Mouse (Mus musculus) heart, adult 2 months (tissue): ENCODE results near the gene Grap. TPM values are rescaled to one million over a fixed set of nuclear protein-coding genes. Genes with fewer than 3 reads are reported as not detected.

Experiments
- DNase-seq, 2 experiments: peaks; one replicate each; pipeline ENCODE4 v3.0.0; 2021
- H3K27ac ChIP-seq: fragments of 200-600 bp; 2 replicates; pipeline ENCODE4 v1.8.1; 2022
- H3K27me3 ChIP-seq: fragments of 200-500 bp; 2 replicates; pipeline ENCODE4 v1.6.1; 2012; ENCODE audit warnings: mild to moderate bottlenecking, low read length, inconsistent platforms, mixed read lengths; ENCODE audit not compliant: control insufficient read depth, insufficient read depth
- H3K36me3 ChIP-seq: fragments of 200-500 bp; 2 replicates; pipeline ENCODE4 v1.6.1; 2012; ENCODE audit warnings: low read length, inconsistent platforms; ENCODE audit not compliant: control insufficient read depth, insufficient read depth
- H3K4me1 ChIP-seq: fragments of 200-500 bp; 2 replicates; pipeline ENCODE4 v1.6.1; 2011; ENCODE audit warnings: low read length; ENCODE audit not compliant: control insufficient read depth, insufficient read depth
- H3K4me3 ChIP-seq: fragments of 200-600 bp; 2 replicates; pipeline ENCODE4 v1.8.1; 2022
- H3K79me2 ChIP-seq: fragments of 200-500 bp; replicated peaks from 2 replicates; pipeline ENCODE4 v1.6.1; 2012; ENCODE audit warnings: mild to moderate bottlenecking, inconsistent platforms, low read length, moderate library complexity, mixed read lengths; ENCODE audit not compliant: control insufficient read depth, insufficient read depth
- H3K9ac ChIP-seq: fragments of 200-500 bp; 2 replicates; pipeline ENCODE4 v1.6.1; 2012; ENCODE audit warnings: low read depth, mild to moderate bottlenecking, control low read depth, inconsistent platforms, low read length, mixed read lengths
- CTCF ChIP-seq: fragments of 200-600 bp; IDR thresholded peaks from 2 replicates; pipeline ENCODE4 v1.8.1; 2022; ENCODE audit warnings: antibody characterized with exemption, mild to moderate bottlenecking, moderate library complexity
- EP300 ChIP-seq: fragments of 200-500 bp; IDR thresholded peaks from 2 replicates; pipeline ENCODE4 v1.6.1; 2011; ENCODE audit warnings: low read depth, low read length, control low read depth; ENCODE audit not compliant: insufficient read depth
- POLR2A ChIP-seq: fragments of 200-500 bp; IDR thresholded peaks from 2 replicates; pipeline ENCODE4 v1.6.1; 2011; ENCODE audit warnings: mild to moderate bottlenecking, low read depth, low read length, control low read depth; ENCODE audit not compliant: insufficient read depth
- WGBS: fragments of 180-500 bp; shearing (Covaris S2); methylation state at CpG from one replicate; pipeline ENCODE4 v1.1.7; 2018; 5-methylcytosine and 5-hydroxymethylcytosine counted together
- intact Hi-C: fragments of 180-260 bp; cut with DNase I; formaldehyde crosslinking; loops from one replicate; pipeline ENCODE4 v1.15.1; 2025
- polyA plus RNA-seq: library from polyadenylated mRNA; depleted of rRNA; stranded (reverse); fragments of >200 nt; gene quantifications from 2 replicates; pipeline ENCODE4 v1.2.3, GENCODE M21; 2012
- total RNA-seq, 2 experiments: library from RNA; stranded (reverse); gene quantifications; 2 replicates each; pipeline ENCODE4 v1.2.3; 2021

Grap gene
- total and polyA plus RNA-seq, 3 experiments: 10.5 to 11.3 (median 10.6) TPM

- H3K4me3 ChIP-seq: no peak overlapping the region
- DNase-seq: no peak
- H3K9ac ChIP-seq: no peak overlapping the region
- H3K79me2 ChIP-seq: no peaks in the 10 kb centered on the region
- no peaks in the 10 kb centered on the region for H3K36me3 ChIP-seq
- TF ChIP-seq POLR2A (no peak), EP300 (no peak), CTCF (no peak)
- no peak overlapping the region for H3K27ac ChIP-seq
- no peaks in the 10 kb centered on the region for H3K27me3 ChIP-seq
- intact Hi-C loops: no loop called here
- 80% methylated on average over 7 of the region's 7 CpGs for WGBS
- peaks cover 6% of the 10 kb centered on the region for H3K4me1 ChIP-seq
Measured at GRCm38 (mm10) chr11:61642106-61642505, 11.0 kb upstream of the Grap start.

GRCm38 (mm10) chr11:61643184-61643961, 9.7 kb upstream of the Grap start:
- TF ChIP-seq POLR2A (no peak), EP300 (no peak), CTCF (no peak)
- H3K36me3 ChIP-seq: no peaks in the 10 kb centered on the region
- no peak for DNase-seq
- no peak overlapping the region for H3K9ac ChIP-seq
- 68% methylated on average over 5 of the region's 5 CpGs for WGBS
- H3K79me2 ChIP-seq: no peaks in the 10 kb centered on the region
- H3K27me3 ChIP-seq: no peaks in the 10 kb centered on the region
- peaks cover 9% of the 10 kb centered on the region for H3K4me1 ChIP-seq
- peak overlapping the region; percentile 58; the same call in 1 of the 2 replicates for H3K27ac ChIP-seq
- intact Hi-C loops: no loop called here
- no peak overlapping the region for H3K4me3 ChIP-seq

GRCm38 (mm10) chr11:61644576-61645326, 8.3 kb upstream of the Grap start:
- Histone ChIP-seq H3K27me3 (no peaks in the 10 kb centered on the region), H3K9ac (no peak overlapping the region), H3K4me1 (peaks cover 10% of the 10 kb centered on the region), H3K79me2 (no peaks in the 10 kb centered on the region), H3K27ac (peak overlapping the region; percentile 58), H3K36me3 (no peaks in the 10 kb centered on the region), H3K4me3 (no peak overlapping the region)
- DNase-seq: peak in 1 of 2 experiments; percentile 33
- TF ChIP-seq CTCF (no peak), EP300 (0 out of 2 replicates have a peak, but pooled peaks have one; percentile 21)
- intact Hi-C loops: no loop called here
- WGBS: 35% methylated on average over 11 of the region's 11 CpGs

GRCm38 (mm10) chr11:61645357-61645857, 7.7 kb upstream of the Grap start:
- TF ChIP-seq EP300 (no peak), POLR2A (no peak), CTCF (no peak)
- Histone ChIP-seq H3K27ac (peak overlapping the region; percentile 58), H3K36me3 (no peaks in the 10 kb centered on the region), H3K4me3 (no peak overlapping the region), H3K79me2 (no peaks in the 10 kb centered on the region), H3K27me3 (no peaks in the 10 kb centered on the region), H3K9ac (no peak overlapping the region), H3K4me1 (peaks cover 10% of the 10 kb centered on the region)
- intact Hi-C loops: no loop called here
- no peak for DNase-seq
- 86% methylated on average over 5 of the region's 5 CpGs for WGBS

GRCm38 (mm10) chr11:61646499-61647039, 6.5 kb upstream of the Grap start:
- 70% methylated on average over 2 of the region's 2 CpGs for WGBS
- no peaks in the 10 kb centered on the region for H3K27me3 ChIP-seq
- DNase-seq: no peak

More at GRCm38 (mm10) chr11:61646499-61647039, 6.5 kb upstream of the Grap start:
- intact Hi-C loops: no loop called here
- no peak for TF ChIP-seq EP300
- TF ChIP-seq POLR2A: no peak
- no peak for TF ChIP-seq CTCF
- Histone ChIP-seq H3K79me2 (no peaks in the 10 kb centered on the region), H3K4me3 (no peak overlapping the region), H3K27ac (no peak overlapping the region), H3K36me3 (no peaks in the 10 kb centered on the region), H3K4me1 (peaks cover 10% of the 10 kb centered on the region), H3K9ac (no peak overlapping the region)
